ENCODE assay signal across 16 mouse cellular contexts in the genomic region with DNA sequence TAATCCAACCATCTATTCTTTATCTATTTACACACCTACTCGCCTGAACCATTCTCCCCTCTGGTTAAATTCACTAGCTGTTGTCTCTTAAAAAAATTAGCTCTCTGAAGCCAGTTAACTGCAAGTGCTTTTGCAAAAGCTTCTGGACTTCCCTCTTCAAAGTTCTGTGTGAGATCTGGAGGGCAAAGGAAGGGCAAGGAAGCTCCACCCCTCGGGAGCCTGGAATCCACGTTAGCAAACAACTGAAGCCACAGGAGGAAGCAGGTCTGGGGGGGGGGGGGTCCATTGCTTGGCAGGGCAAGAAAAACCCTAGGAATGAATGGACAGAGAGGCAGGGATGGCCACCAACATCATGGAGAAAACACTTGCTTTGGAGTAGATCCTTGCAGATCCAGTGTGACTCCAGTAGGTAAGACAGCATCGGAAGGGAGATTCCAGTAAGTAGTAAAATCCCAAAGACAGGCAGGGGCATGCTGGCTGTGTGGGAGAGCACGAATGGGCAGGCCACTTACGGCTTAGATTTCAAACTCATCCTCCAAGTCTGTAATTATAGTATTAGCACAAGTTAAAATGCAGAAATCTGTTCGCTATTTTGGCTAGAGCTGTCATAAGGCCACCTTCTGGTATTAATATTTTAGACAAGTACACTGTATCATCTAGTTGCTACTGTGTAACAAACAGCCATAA. TPM values are rescaled to one million over a fixed set of nuclear protein-coding genes. Genes with fewer than 3 reads are reported as not detected.
DNase-seq lines count a peak whose midpoint lies in the region; ATAC-seq and TF ChIP-seq lines count a peak whose summit lies in the region.
"Had no signal": no experiment of that assay in that cellular context is flagged by ENCODE, and none has a peak within 500 bp of the region (broad histone marks: within the 10 kb centered on the region; RNA-seq: fewer than 3 reads in every experiment).

No protein-coding gene starts in this region.

- no peak overlapping the region for H3K9ac ChIP-seq in heart, embryonic 14.5 days (ENCODE audit: low read length)
- peak overlapping the region; percentile 45; the same call in 1 of the 2 replicates for H3K9ac ChIP-seq in ES-E14 (ENCODE audit: insufficient read depth, low read depth, low read length, poor library complexity, severe bottlenecking)
- H3K9ac ChIP-seq: heart, embryonic 12.5 days; limb, embryonic 13.5 days had no signal

- no peak overlapping the region for H3K4me2 ChIP-seq in heart, embryonic 14.5 days (ENCODE audit: low read length)
- H3K4me2 ChIP-seq: heart, embryonic 12.5 days; limb, embryonic 13.5 days had no signal

- H3K27ac ChIP-seq in heart, embryonic 14.5 days (replicated peaks in 1 of 2; ENCODE audit: control insufficient read depth in 1 of 2, insufficient read depth in 1 of 2, low read depth in 2 of 2, low read length in 2 of 2) = peak overlapping the region; percentile 25 to 39
- no peak overlapping the region for H3K27ac ChIP-seq in ES-E14 (ENCODE audit: insufficient read depth, low read depth, low read length, poor library complexity, severe bottlenecking)
- 0 out of 2 replicates have a peak overlapping the region, but pooled peaks have one; percentile 4 for H3K27ac ChIP-seq in embryonic facial prominence, embryonic 10.5 days (replicated peaks)
- H3K27ac ChIP-seq: forebrain, embryonic 10.5 days; limb, embryonic 13.5 days had no signal

- WGBS in heart, embryonic 14.5 days = 46% methylated on average over 7 of the region's 7 CpGs
- WGBS in embryonic facial prominence, embryonic 10.5 days = 54% methylated on average over 7 of the region's 7 CpGs

- intact Hi-C loops in heart, postnatal 10 days (cut with DNase I) = no loop called here
- intact Hi-C loops in left cerebral cortex, postnatal 10 days (cut with DNase I) = no loop called here

- H3K4me1 ChIP-seq in heart, embryonic 14.5 days (ENCODE audit: control insufficient read depth in 2 of 2, insufficient read depth in 2 of 2, low read length in 2 of 2) = peaks cover 19 to 36% of the 10 kb centered on the region in 2 experiments
- peaks cover 5 to 10% of the 10 kb centered on the region in 2 experiments; a peak in 3 of 4 replicates for H3K4me1 ChIP-seq in ES-E14 (ENCODE audit: control insufficient read depth in 2 of 2, insufficient read depth in 2 of 2, low read length in 2 of 2, poor library complexity in 1 of 2)
- peaks cover 12% of the 10 kb centered on the region for H3K4me1 ChIP-seq in embryonic facial prominence, embryonic 10.5 days

- H3K27me3 ChIP-seq in heart, embryonic 14.5 days (ENCODE audit: control insufficient read depth, insufficient read depth, low read length) = no peaks in the 10 kb centered on the region
- H3K27me3 ChIP-seq in embryonic facial prominence, embryonic 10.5 days (replicated peaks; ENCODE audit: low read depth, poor library complexity, severe bottlenecking) = no peaks in the 10 kb centered on the region
- H3K27me3 ChIP-seq: heart, embryonic 12.5 days; limb, embryonic 13.5 days had no signal

- no peak for ATAC-seq in heart, embryonic 14.5 days (ENCODE audit: insufficient number of reproducible peaks, insufficient read depth, low FRiP score, low read depth)
- ATAC-seq: inflammation-experienced regulatory T-cells, adult 6 months had no signal

- in situ Hi-C loops in ES-E14 (cut with MboI; ENCODE audit: low sequenced_read_pairs in 2 of 2, unreplicated experiment in 2 of 2) = no loop called here

- H3K4me3 ChIP-seq in heart, embryonic 14.5 days (ENCODE audit: control insufficient read depth in 1 of 2, insufficient read depth in 1 of 2, low read depth in 1 of 2, low read length in 2 of 2) = no peak overlapping the region
- H3K4me3 ChIP-seq in ES-E14 (ENCODE audit: insufficient read depth in 1 of 2, low read depth in 1 of 2, low read length in 2 of 2, poor library complexity in 1 of 2, severe bottlenecking in 1 of 2) = no peak overlapping the region
- no peak overlapping the region for H3K4me3 ChIP-seq in embryonic facial prominence, embryonic 10.5 days
- H3K4me3 ChIP-seq: forebrain, embryonic 10.5 days; heart, embryonic 12.5 days; limb, embryonic 13.5 days had no signal

- no peaks in the 10 kb centered on the region for H3K9me3 ChIP-seq in heart, embryonic 14.5 days (ENCODE audit: control insufficient read depth, low read length)
- no peaks in the 10 kb centered on the region for H3K9me3 ChIP-seq in ES-E14 (ENCODE audit: control insufficient read depth, insufficient read depth, low read depth, low read length)
- no peaks in the 10 kb centered on the region for H3K9me3 ChIP-seq in embryonic facial prominence, embryonic 10.5 days
- H3K9me3 ChIP-seq: forebrain, embryonic 10.5 days; heart, embryonic 12.5 days; limb, embryonic 13.5 days had no signal

- H3K36me3 ChIP-seq in heart, embryonic 14.5 days (ENCODE audit: control insufficient read depth, insufficient read depth, low read length) = no peaks in the 10 kb centered on the region
- no peaks in the 10 kb centered on the region for H3K36me3 ChIP-seq in ES-E14 (ENCODE audit: control insufficient read depth, insufficient read depth, low read length, poor library complexity, severe bottlenecking)
- H3K36me3 ChIP-seq in embryonic facial prominence, embryonic 10.5 days (replicated peaks) = no peaks in the 10 kb centered on the region
- H3K36me3 ChIP-seq: forebrain, embryonic 10.5 days; heart, embryonic 12.5 days; limb, embryonic 13.5 days had no signal

- no peak for DNase-seq in heart, postnatal 10 days
- DNase-seq in ES-E14 (ENCODE audit: low read depth, low spot score) = no peak
- DNase-seq in embryonic facial prominence, embryonic 10.5 days (ENCODE audit: low spot score) = no peak
- peak; percentile 67 for DNase-seq in lung, postnatal 25 days (ENCODE audit: low spot score)
- DNase-seq in spleen, postnatal 36 days (ENCODE audit: low spot score in 2 of 2) = no peak
- no peak for DNase-seq in left cerebral cortex, postnatal 10 days (ENCODE audit: extremely low spot score in 1 of 2, low spot score in 2 of 2)
- no peak for DNase-seq in left cerebral cortex, adult 8-10 months (ENCODE audit: low spot score in 2 of 2)
- DNase-seq: kidney, postnatal 14 days; layer of hippocampus, postnatal 36 days; right cerebral cortex, postnatal 14 days; thymus, postnatal 36 days had no signal

TF ChIP-seq in ES-E14, 5 proteins besides CTCF, POLR2A, EP300 and RAD21:
- no peak for TF ChIP-seq MAFK (IDR thresholded peaks at IDR 0.05; ENCODE audit: insufficient read depth, low read depth, low read length)
- TF ChIP-seq ZC3H11A (IDR thresholded peaks at IDR 0.05; ENCODE audit: borderline replicate concordance, low read depth, low read length) = no peak
- no peak for TF ChIP-seq CHD2 (IDR thresholded peaks at IDR 0.05; ENCODE audit: low read depth, low read length)
- TF ChIP-seq ZNF384 (IDR thresholded peaks at IDR 0.05; ENCODE audit: low read depth, low read length) = no peak
- TF ChIP-seq HCFC1 (IDR thresholded peaks at IDR 0.05; ENCODE audit: borderline replicate concordance, insufficient read depth, low read length) = no peak

RNA-seq across cellular contexts. Expression of a gene that starts 2.2 kb away (rescaled TPM):
- 0.27 and 0.62 TPM in 2 replicates for polyA plus RNA-seq in heart, embryonic 14.5 days (2014; fragmentation: Nextera tagmentation; extraction: Ambion mirVana)
- total RNA-seq in heart, postnatal 10 days (2021) = under 1 TPM; 0.50 to 0.64 TPM
- total RNA-seq in ES-E14 (2012; rRNA removed) = 0.11 and 0.13 TPM in 2 replicates
- polyA plus RNA-seq in embryonic facial prominence, embryonic 10.5 days (2016; fragmentation: Nextera tagmentation; extraction: Ambion mirVana) = 0.09 TPM in 1 of 2 replicates, not detected in the other
- under 1 TPM; 0.10 to 0.30 TPM for total RNA-seq in left cerebral cortex, postnatal 10 days (2021)
- total RNA-seq in left cerebral cortex, adult 8-10 months (2022) = 1 to 10 TPM in 2 of 4 experiments, under 1 TPM in 2; 0.48 to 1.4 (median 0.92) TPM
- polyA plus RNA-seq: forebrain, embryonic 10.5 days had no signal
